Mouse (Mus musculus) megakaryocyte, embryonic 14.5 days (primary cell): ENCODE results near the gene Tnxb.

Experiments used
- FLI1 ChIP-seq: IDR thresholded peaks from 2 replicates; pipeline ENCODE4 v1.6.1; 2012; ENCODE audit warnings: low read length, inconsistent platforms, mixed read lengths
- GATA1 ChIP-seq: IDR thresholded peaks from 3 replicates; pipeline ENCODE4 v1.6.1; 2012; ENCODE audit warnings: mixed read lengths, low read length, inconsistent platforms, borderline replicate concordance

DNA sequence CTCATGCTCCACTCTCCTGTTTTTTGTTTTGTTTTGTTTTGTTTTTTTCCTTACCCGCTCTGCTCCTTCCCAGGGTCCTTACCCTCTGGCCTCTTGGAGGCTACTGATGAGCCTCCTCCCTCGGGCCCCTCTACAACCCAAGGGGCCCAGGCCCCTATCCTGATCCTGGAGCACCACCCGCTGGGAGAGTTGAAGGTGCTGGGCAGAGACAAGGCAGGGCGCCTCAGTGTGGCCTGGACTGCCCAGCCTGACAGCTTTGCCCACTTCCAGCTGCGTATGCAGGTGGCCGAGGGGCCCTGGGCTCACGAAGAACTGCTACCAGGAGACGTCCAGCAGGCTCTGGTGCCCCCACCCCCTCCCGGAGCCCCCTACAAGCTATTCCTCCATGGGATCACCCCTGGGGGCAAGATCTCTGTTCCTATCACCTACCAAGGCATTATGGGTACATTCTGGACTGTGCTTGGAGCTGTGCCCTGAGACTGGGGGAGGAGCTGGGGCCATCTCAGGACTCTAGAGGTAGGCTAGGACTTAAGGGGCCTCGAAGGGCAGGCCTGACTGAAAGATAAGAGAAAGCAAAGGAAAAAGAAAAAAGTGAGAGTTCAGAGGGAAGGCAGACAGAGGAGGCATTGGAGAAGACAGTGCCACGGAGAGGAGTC, 11.7 kb downstream of the Tnxb start:
- no peak for TF ChIP-seq GATA1
- TF ChIP-seq FLI1 = no peak
